Mouse (Mus musculus) brain, adult 2 months (tissue): ENCODE results near the gene Elavl1.
A peak's percentile ranks its signal among the peaks of the same experiment; 100 is the strongest.
"Not testable (repeated sequence)": the region's sequence is repeated elsewhere in the genome, so short reads cannot be mapped to it uniquely, and the experiment has no call there.

Source experiments
- DNase-seq: peaks from one replicate; pipeline ENCODE4 v3.0.0; 2011; ENCODE audit warnings: low read depth, low spot score

Gene Elavl1

DNA sequence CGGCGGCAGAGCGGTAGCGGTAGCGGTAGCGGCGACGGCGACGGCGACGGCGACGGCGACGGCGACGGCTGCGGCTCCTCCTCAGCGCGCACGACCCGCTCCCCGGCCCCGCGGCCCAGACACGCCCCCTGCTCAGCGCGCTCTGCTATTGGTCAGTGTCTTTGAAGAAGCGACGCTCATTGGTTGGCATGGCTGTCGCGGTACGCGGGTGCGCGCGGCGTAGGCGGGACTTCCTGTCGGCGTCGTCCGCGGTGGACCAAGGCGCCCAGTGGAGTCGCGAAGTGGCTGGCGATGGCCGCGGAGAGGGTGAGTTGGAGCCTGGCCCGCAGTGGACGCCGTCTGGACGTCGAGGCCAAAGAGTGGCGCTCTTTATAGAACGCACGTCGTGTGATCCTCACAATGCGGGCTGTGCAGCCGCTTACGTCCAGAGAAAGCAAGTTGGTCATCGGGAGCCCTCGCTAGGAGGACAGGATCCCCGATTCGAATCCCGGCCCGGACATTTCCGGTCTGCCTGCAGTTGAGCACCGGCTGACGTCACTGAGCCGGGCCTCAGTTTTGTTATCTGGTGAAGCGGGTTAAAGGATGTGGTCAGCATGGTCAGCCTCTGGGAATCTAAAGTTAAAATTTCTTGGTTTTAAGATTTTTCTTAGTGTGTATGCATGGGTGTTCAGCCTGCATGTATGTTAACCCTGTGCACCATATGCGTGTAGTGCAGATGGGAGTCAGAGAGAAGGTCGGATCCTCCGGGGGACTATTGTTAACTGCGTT lies at the start of gene Elavl1, which contains the start of gene Ccl25:
Elavl1 (minus strand) TSS at position 431 of the 768 bp plus-strand sequence.
Ccl25 (plus strand) TSS at position 228 of the 768 bp plus-strand sequence.
- DNase-seq, result peak; percentile 99

DNA sequence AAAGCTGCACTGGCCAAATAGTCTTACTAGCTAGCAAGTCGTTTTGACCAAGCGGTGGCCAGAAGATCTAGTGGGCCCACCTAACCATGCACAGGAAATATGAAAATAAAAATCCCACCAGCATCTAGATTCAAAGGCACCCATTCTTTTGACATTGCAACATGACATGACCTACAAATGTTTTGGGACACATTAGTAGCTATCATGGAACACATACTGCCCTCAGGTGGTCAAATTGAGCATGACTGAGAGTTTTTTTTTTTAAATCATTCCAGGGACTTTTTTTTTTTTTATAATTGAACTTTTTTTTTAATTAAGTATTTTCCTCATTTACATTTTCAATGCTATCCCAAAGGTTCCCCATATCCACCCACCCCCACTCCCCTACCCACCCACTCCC lies 47.4 kb upstream of the Elavl1 start:
- peak; percentile 18 for DNase-seq

DNA sequence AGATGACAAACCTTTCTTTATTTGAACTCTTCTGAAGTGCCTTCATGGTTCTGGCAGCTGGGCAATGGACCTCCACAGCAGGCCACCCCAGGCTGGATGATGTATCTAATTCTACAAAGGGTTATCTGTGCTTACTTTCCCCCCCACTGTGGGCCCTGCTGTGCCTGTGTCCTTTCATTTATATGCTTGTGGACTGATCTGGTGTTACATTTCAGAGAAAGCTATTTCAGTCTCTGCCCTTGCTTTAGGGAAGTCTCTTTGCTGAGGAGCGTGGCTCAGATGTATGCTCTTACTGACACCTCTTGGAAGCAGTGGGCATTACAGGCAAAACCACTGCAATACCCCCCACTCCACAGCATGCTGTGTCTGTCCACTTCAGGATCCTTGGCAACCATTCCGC lies 44.9 kb upstream of the Elavl1 start:
- peak; percentile 49 for DNase-seq

DNA sequence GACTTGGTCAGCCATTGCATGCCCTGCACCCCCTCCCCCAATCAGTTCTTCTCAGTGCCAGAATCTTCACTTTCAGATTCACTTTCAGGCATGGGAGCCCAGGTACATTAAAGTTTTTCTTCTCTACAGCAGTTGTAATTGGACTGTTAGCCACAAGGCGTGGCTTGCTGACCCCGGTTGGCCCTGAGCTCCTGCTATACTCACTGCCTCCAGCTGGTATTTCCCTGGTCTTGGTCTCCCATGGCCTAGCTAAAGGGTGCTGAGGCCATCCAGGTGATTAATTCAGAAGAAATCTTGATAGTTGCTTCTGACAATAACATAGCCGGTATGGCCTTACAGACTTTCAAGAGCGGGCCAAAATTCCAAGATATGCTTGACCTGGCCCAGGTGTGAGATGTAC lies 43.3 kb upstream of the Elavl1 start:
- DNase-seq, result no peak

DNA sequence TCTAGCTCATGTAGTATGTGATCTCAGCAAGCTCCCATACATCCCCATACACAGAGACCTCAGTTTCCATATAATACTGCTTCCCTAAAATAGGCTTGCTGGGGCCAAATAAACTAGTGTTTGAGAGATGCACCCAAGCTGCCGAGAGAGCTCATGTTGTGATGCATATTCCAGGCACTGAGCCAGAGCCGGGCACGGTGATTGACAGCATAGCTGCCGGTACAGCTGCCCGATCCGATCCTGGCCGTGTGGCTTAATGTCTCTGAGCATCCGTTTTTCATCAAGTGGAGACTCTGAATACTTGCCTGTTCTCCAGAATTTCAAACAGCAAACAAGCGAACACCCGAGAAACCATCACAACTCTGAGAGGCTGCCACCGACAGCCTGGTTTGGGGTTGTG lies 42.6 kb upstream of the Elavl1 start:
- DNase-seq, result peak; percentile 58

DNA sequence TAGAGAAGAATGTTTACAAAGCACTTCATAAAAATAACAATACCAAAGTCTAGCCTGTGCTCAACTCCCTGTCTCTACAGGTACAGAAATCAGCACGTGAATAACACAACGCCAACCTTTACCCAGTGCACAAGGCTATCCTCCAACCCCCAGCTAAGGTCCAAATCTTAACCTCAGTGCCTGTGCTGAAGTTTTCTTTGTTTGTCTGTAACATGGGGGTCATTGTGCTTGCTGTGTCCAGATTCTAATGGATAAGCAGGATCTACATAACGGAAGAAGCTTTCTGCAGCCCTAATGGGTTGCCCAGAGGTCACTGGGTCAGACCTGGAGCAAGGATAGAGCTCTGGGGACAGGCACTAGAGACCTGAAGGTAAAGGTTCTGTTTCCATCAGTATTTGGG lies 41.0 kb upstream of the Elavl1 start:
- DNase-seq, result no peak

DNA sequence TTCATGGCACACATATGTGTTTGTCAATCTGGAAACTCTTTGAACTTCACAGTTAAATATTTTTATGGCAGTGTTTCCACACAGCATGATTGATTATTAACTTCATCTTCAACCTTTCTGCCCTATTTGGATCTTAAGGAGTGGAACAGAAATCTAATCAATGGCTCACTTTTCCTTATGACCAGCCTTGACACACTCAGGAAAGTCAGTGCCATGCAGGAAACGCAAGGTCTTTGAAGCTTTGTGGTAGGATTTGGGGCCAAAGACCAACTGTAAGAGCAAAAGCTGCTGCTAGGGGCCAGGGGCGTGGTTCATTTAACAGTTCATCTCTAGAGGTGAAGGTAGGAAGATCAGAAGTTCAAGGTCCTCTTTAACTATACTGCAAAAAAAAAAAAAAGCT lies 35.7 kb upstream of the Elavl1 start:
- no peak for DNase-seq

DNA sequence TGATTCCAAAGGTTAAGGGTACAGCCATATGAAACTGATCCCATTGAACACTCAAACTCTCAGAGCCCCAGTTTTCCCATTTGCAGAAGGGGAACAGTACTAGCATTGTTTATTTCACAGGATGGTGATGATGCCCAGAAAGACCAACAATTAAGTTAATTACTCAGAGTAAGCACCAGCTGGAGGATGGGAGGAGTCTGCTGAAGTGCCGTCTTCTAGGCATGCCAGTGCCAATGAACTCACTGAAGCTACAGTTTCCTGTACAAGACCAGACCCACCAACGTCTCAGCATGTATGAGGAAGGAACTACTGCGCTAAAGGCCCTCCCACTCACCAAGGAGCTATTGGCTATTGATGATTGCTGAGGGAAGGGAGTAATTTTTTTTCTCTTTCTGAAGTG lies 34.1 kb upstream of the Elavl1 start:
- DNase-seq, result peak; percentile 50

DNA sequence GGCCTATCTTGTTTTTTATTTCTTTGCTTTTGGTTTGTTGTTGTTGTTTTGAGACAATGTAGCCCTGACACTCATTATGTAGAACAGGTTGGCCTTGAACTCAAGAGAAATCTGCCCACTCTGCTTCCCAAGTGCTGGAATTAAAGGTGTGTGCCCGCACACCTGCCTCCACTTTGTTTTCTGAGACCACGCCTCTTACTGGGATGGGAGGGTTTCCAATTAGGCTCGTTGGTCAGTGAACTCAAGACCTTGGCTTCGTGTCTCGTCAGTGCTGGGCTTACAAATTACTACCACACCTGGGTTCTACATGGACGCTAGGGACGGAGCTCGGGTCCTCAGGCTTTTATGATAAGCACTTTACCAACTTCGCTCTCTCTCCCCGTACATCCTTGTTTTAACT lies 30.2 kb upstream of the Elavl1 start:
- no peak for DNase-seq

DNA sequence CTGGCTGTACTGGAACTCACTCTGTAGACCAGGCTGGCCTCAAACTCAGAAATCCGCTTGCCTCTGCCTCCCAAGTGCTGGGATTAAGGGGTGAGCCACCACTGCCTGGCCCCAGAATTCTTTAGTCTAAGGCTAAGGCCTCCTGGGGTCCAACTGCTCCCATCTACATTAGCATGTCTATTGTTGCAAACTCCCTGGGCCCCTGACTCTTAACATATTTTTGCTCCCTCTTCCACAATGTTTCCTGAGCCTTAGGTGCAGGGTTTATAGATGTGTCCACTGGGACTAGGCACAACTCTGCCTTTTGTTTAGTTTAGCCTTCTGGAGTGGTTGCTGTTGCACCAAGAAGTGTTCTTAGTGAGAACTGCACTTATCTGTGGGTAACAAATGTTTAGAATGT lies 29.3 kb upstream of the Elavl1 start:
- DNase-seq, result no peak

DNA sequence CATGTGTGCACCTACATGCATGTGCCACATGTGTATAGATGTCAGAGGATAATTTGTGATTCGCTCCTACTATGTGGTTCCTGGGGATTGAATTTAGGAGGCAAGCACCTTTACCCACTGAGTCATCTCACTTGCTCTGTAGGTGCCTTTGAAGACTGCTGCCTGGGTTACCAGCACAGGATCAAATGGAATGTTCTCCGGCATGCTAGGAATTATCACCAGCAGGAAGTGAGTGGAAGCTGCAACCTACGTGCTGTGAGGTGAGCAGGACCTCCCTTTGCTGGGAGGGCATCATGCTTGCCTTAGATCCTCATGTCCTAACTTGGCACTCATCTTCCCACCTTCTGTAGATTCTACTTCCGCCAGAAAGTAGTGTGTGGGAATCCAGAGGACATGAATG lies 28.5 kb upstream of the Elavl1 start:
- no peak for DNase-seq

DNA sequence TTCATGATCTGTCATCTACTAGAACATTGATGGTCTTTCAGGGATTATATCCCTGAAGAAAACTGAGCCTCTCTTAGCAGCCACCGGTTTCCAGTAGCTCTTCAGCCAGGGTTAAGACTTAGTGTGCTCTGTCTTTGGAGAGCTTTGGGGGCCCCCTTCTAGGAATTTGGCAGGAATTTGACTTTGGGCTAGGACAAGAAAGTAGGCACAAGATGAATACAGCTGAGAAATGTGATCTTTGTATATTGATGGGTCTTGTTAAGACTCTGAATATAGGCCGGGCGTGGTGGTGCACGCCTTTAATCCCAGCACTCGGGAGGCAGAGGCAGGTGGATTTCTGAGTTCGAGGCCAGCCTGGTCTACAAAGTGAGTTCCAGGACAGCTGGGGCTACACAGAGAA lies 27.3 kb upstream of the Elavl1 start:
- DNase-seq, result not testable (repeated sequence)

DNA sequence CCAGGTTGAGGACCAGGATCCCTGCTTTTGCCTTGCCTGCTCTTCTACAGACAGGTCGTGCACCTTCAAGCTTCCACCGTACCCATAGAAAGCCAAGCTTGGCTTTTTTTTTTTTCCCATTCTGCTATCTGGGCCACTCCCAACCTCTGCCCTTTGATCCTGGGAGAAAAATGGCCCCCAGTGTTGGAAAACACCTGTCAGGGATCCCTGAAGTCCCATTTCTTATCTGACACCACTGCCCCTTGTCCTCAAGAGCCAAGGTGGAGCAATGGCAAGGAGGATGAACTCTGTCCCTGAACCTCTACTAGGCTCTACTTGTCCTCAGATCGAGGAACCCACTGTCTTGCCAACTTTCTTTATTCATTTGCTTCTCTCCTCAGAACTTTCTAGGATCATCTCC lies 25.4 kb upstream of the Elavl1 start:
- no peak for DNase-seq

DNA sequence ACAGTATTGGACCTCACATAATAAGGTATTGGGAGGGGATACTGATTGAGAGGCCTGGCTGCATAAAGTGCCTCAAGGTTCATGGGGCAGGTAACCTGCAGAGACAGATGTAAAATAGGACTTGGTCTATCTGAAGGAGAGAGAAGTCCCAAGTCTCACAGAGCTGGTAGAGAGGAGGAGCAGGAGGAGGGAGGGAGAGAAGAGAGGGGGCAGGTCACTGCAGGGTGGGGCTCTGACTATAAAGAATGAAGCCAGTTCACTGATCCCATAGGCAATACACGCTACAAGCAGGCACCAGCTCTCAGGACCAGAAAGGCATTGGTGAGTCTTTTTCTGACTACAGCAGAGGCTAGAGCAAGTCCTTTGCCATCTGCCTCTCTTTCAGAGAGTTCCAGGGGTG lies 24.1 kb upstream of the Elavl1 start:
- no peak for DNase-seq

DNA sequence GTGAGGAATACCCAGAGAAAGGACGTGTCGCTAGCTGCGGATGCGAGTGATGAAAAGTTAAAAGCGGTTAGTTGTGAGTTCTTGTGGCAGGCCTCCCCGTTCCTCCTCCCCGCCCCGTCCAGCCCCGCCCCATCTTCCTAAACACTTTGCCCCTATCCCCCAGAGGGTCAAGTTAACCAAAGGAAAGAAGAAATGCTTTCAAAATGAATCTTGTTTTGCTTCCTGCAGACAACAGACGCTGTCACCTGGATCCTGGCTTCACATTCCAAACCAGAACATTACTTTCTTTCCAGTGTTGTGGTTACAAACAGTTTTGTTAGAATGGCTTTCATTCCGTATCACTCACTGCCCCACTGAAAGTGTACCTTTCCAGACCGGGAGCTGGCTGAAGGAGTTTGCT lies 23.1 kb upstream of the Elavl1 start:
- no peak for DNase-seq

DNA sequence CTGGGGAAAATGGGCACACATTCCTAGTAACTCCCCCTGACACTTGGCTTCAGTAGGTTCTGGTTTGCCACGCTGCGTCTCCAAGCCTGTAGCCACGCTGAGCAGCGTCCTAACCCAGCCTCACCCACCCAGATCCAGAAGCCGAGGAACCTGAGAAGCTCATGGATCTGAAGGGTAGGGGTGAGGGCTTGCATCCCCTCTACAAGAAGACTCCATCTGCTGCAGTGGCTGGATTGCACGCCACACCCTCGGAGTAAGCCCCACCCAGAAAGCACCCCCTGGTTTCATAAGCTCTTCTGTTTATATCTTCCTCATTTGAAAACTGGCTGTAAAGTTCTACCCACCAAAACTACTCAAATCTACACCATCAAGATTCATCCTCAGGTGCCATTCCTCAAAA lies 22.4 kb upstream of the Elavl1 start:
- DNase-seq, result no peak

DNA sequence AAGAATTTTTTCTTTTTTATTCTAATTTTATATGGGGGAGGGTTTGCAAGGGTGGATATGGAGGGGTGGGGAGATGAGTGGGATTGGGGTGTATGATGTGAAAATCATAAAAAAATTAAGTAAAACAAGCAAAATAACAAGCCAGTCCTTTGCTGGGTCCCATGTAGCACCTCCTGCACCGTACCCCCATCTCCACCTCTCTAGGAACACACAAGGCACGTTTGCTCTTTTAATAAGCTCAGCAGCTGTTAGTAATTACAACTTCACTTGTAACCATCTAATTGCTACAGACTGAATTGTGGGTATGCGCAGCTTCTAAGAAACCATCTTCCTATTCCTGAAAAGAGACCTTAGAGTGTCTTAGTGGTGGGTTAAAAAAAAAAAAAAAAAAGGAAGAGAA lies 15.0 kb upstream of the Elavl1 start:
- peak; percentile 50 for DNase-seq

DNA sequence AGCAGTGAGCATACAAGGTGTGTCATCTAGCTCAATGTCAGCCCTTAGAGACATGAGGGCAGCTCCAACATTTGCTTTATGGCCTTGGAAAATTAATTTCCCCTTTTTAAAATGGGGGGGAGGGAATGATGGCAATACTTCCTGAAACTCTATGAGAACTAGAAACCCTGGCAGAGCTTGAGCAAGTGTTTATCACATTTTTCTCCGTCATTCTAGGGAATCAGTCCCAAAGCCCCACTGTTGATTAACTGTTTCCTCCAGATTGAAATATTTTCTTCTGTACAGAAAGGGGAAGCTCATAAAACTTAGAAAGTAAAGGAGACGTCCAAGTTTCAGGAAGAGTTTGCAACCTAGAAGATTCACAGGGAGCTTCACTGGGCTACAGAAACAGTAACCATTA lies 10.5 kb upstream of the Elavl1 start:
- no peak for DNase-seq

DNA sequence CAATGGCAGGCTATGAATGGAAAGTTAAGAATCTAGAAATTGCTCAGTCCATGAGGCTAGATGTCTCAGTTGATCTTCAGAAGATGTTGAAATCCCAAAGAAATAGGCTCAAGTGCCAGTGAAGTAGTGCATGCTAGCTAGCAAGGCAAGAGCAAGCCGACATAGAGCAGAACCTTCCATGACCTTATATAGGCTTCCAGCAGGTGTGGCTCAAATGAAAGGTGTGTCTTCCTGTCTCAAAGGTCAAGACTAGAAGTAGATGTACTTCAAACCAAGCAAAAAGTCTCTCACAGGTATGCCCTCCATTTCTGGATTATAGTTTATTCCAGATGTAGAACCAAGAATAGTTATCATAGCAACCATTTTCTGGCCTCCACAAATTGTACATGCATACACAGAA lies 8.8 kb upstream of the Elavl1 start:
- no peak for DNase-seq

DNA sequence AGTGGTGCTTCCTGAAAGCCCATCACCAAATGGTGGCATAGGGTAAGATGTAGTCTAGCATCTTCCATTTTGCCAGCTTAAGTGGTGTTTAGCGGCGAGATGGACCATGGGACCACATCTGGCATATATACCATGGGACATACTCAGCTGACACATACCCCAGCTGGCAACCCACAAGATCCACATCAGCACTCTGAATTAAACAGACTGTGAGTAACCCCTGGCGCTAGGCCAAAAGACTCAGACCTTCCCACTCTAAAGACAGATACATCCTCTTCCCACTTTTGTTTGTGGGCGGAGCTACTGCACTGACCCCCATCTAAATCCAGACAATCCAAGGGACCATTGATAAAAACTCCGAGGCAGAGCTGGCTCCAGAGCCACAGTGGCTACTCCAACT lies 3.8 kb upstream of the Elavl1 start:
- no peak for DNase-seq

DNA sequence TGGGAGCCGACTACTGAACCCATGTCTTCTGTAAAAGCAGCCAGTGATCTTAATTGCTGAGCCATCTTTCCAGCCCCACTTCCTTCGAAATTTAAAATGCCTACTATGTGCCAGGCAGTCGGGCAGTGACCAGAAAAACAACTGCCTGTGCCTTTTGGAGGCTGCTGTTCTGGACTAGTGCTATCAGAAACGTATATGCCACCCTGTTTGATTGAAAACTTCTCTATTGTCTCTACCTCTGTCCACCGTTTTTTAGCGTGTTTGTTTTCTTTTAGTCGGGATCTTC lies 481 bp upstream of the Elavl1 start:
- DNase-seq, result no peak

DNA sequence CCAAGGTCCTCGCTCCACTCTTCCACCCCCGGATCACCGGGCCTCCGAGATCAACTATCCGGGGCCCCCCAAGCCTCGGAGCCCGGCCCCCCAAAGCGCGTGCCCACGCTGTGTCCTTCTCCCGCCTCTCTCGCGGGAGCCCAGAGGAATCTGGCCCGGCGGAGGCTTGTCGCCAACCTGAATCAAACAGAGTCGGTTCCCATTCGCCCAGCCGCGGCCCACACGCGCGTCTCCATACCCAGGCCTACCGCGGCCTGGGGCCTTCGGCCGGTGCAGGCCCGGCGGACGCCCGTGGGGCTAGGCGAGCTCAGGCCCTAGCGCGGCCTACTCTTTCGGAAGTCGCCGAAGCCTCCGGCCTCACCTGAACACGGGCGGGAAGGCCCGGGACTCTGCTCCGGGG lies 688 bp downstream of the Elavl1 start:
- no peak for DNase-seq

DNA sequence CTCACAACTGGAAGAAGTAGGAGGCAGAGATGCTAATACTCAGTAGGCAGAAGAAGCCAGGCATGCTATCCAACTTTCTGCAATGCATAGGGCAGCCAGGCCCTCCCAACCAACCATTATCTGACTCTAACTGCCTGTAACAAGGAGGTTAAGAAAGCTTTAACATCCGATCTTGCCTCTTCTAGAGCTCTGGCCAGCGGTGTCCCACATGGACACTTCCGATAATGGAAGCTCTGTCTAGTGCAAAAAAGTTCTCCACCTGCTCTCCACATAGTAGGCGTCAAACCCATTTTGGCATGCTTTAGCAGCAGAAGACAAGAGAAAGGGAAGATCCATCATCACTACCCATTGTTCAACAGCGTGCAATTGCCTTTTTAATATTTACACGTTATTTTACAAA lies 1.3 kb downstream of the Elavl1 start:
- DNase-seq, result no peak

DNA sequence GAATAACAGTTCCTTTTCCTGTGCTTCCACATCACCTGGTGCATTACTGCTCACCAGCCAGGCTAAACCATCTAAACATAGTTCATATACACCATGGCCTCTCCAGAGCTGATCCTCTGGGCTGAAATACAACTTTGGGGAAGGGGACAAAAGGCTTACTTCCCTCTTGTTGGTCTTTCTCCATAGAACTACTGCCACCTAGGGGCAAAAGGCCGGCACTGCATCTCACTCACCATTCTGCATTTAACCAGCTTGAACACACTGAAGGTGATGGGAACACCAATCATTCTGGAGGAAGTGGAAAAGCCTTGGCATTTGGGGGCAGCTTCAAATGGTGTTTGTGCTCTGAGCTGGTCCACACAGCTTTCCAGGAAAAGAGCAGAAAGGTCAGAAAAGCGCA lies 2.7 kb downstream of the Elavl1 start:
- DNase-seq, result peak; percentile 86
